Mouse (Mus musculus) lung, adult 2 months (tissue): Measurements from ENCODE around the gene Nup133.

Experiments used
- CTCF ChIP-seq: fragments of 200-500 bp; IDR thresholded peaks from 2 replicates; pipeline ENCODE4 v1.5.1; 2011; ENCODE audit warnings: mild to moderate bottlenecking, low read length, control low read depth; ENCODE audit not compliant: insufficient read depth
- POLR2A ChIP-seq: fragments of 200-500 bp; IDR thresholded peaks from 2 replicates; pipeline ENCODE4 v1.6.1; 2011; ENCODE audit warnings: low read depth, mild to moderate bottlenecking, control low read depth, low read length, borderline replicate concordance; ENCODE audit errors: extremely low read depth

DNA sequence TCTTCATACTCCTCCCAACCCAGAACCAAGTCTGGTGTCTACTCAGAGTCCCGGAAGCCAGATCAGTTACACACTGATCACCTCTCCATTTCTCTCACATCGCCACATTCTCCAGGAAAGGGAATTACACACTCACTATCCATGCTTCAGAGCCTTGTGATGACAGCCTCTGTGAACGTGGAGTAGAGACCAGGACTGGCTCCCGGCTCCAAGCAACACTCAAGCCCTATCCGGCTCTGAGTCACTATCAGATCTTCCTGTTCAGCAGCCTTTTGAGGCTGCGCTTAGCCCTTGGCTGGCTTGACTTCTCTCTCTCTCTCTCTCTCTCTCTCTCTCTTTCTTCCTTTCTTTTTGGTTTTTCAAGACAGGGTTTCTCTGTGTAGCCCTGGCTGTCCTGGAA lies 75.7 kb downstream of the Nup133 start:
- no peak for TF ChIP-seq CTCF
- no peak for TF ChIP-seq POLR2A
